Mouse (Mus musculus): ENCODE measurements around the gene Sertad2.

Sertad2 gene

DNA sequence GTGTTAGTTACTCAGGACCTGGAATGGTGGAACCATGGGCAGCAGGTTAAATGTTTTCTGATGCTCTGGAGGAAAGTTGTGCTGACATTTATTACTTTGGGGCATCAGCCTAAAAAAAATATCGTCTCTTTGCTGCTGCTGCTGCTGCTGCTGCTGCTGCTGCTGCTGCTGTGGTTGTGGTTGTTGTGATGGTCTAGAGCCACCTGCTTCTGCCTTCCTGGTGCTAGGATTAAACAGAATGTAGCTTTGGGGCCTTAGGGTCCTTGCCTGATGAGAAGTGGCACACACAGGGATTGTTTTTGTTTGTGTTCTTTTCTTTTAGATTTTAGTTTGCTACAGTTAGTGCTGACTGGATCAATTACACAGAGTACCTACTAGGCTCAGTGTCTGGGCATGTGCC, 101.1 kb downstream of the Sertad2 start:
- no peak for DNase-seq (ENCODE audit: extremely low read depth, low read depth)

DNA sequence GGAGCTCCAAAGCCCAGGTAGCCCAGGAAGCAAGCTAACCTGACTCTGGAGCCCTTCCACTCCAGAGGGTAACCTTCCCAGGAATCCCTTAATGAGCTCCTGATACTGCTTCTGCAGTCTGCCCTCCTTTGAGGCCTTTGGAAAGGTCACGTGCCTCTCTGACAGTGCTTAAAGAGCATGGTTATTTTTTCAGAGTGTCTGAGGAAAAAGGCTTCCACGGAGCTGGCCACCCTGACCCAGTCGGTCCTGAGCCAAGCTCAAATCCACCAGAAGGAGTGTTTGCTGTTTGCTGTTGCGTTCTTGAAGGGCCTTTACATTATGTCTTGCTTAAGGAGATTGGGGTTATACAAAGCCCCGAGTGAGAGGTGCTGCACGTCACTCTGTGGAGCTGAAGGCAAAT, 101.8 kb downstream of the Sertad2 start:
- DNase-seq (ENCODE audit: extremely low read depth, low read depth): no peak

DNA sequence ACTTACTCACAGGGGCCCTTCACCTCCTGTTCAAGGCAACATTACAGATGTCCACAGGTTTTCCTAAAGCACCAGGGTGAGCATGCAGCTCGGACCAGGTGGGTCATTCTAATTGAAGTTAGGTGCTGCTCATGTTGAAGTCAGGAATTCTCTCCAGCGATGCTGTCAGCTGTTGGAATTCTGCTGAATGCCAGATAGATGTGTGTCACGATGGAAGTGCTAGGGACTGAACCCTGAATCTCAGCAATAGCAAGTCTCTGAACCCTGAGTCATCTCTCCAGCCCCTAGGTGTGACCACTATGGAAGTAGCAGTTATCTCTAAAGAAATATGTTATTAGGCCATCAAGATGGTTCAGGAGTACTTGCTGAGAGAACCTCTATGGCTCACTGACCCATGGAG, 102.5 kb downstream of the Sertad2 start:
- no peak for DNase-seq (ENCODE audit: extremely low read depth, low read depth)

DNA sequence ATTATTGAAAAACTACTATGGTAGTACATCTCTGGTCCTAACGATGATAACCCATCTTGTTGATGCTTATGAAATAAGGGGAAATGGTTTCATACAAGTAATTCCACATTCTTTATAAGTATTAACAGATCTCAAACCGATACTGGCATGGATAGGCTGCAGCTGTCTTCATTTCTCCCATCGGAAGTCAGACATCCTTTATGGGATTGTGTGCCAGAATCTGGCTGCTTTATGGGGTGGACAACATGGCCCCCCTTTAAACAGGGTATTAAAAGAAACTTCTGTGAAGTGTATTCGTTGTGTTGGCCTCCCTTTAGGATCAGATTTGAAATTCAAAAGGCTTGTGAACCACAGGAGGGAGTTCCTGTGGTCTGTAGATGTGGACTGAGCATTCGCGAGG, 103.1 kb downstream of the Sertad2 start:
- no peak for DNase-seq (ENCODE audit: extremely low read depth, low read depth)

DNA sequence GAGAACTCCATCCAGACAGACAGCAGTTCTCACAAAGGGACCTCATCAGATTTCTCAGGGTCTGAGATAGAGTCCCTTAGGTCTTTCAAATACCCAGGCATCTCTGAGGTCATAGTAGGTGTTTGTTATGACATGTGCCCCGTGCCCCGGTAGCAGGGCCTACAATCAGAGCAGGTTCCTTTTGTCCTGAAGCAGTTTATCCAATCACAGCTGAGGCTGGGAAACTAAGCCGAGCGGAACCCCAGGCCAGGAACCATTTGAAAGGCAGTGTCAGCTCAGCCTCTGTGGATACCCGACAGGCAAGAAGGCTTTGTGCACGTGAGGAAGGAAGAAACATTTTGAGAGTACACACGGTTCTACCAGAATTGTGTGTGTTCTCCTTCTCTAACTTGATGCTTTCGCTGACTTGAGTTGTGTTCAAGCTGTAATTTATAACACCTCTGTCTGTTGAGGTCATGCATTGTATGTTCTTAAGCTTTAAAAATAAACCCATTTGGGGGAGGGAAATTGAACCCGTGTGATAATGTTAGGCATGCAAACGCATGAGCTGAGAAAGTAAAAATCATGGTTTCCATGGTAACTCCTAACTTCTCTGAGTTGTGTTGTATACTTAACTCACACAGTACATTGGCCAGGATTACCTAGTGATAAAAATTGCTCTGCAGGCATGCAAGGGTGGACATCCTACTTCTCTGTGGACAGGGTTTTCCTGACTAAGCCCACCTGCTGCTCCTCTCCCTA, 104.1 kb downstream of the Sertad2 start:
- no peak for DNase-seq (ENCODE audit: extremely low read depth, low read depth)

DNA sequence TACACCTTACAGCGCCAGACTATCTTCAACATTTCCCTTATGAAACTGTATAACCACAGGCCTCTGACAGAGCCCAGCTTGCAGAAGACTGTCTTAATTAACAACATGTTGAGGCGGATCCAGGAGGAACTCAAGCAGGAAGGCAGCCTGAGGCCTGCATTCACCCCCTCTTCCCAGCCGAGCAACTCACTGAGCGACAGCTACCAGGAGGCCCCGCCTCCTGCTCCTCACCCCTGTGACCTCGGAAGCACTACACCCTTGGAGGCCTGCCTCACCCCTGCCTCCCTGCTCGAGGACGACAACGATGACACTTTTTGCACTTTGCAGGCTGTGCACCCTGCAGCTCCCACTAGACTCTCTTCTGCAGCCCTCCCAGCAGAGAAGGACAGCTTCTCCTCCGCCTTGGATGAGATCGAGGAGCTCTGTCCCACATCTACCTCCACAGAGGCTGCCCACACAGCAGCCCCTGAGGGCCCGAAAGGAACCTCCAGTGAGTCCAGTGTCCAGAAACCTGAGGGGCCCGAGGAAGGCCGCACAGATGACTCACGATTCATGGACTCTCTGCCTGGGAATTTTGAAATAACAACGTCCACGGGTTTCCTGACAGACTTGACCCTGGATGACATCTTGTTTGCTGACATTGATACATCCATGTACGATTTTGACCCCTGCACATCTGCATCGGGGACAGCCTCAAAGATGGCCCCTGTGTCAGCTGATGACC, 105.0 kb downstream of the Sertad2 start:
- no peak for DNase-seq (ENCODE audit: extremely low read depth, low read depth)

DNA sequence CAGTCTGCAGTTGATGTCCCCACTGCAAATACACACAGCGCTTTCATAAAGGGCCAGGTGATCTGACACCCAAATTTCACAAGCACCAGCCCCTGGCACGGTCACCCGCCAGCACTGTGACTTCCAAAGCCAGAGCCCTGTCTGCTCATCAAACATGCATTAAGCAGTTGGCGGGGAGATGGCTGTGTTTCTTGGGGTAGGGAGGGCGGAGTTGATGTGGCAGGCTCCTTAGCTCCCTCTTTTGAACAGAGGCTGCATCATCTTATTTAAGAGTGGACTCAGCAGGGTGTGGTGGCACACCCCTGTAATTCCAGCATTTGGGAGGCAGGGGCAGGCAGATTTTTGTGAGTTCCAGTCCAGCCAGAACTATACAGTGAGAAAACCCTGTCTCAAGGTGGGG, 106.4 kb downstream of the Sertad2 start:
- no peak for DNase-seq (ENCODE audit: extremely low read depth, low read depth)

DNA sequence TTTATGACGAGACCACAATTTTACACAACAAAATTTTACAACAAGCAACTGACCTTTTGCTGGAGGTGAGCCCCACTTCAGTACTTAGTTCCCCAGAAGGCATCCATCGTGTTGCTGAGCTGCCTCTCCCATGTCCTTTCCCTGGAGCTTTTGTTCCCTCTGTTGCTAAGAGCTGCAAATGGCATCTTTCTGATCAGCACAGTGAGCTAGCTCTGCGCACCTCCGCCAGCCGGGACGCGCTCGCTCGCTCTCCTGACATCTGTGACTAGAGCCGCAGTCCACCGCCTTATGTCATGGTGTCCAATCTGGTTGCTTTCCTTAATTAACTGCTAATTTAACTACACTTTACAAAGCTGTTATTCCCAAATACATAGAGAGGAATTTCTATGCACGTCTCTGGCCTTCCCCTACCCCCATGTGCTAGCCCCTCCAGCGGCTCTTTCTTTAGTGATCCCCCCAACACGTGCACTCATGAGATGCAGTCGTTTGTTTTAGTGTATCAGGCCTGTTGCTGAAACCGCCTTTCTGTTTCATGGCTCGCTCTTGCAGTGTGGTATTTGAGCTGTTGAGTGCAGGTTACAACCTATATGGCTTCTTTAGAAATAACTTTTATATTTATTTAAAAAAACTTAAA, 107.1 kb downstream of the Sertad2 start:
- no peak for DNase-seq (ENCODE audit: extremely low read depth, low read depth)

DNA sequence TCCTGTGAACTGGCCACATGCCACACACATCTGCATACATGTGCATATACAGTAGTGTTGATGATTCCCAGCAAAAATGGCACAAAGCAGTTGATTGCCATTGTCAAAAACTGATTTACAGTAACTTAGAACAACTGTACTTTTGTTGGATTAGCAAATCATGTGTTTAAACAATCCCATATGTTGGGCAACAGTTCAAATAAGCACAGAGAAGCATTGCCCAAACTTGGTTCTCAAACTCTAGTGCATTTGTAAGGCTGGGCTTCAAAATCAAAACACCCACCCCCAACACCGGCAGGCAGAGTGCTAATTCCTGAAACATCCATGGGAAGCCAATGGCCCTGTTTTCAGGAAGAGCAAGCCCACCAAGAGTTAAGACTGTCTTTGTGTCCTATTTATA, 108.1 kb downstream of the Sertad2 start:
- DNase-seq (ENCODE audit: extremely low read depth, low read depth): no peak

DNA sequence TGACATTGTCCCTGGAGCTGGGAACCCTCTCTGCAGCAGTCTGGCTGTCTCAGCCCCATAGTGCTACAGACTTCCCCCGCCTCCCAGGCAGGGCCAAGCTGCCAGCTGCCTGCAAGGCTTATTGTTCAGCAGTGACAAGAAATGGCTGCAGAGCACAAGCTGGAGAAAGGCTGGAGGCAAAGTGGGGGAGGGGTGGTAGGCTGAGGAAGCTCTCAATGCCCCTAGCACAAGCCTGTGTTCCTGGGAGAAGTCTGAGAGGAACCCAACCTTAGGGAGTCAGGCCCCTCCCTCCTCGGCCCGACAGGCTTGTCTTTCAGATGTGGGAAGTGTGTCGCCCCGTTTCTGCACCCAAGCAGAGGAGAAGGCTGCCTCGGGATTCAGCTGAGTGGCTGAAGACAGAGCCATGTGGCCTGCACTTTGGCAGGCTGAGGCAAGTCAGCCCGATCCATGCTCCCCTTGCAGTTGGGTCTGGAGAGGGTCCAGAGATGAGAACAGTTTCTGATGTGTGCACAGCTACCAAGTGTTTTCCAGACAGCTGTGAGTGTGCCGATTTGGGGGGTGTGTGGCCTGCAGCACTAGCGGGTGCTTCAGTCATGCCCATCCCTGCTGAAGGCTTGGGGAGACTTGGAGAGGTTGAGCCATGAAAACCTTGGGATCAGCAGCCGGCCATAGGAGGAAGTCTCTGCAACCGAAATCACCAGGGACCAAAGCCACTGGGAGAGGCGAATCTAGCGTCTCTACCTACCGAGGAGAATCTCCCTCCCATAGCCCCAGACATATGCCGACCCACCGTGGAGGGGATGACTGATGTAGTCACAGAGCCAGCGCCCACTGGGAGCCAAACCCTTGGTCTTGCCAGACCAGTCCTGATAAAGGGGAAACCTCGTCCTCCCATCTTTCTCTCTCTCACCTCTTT, 113.0 kb downstream of the Sertad2 start:
- no peak for DNase-seq (ENCODE audit: extremely low read depth, low read depth)

DNA sequence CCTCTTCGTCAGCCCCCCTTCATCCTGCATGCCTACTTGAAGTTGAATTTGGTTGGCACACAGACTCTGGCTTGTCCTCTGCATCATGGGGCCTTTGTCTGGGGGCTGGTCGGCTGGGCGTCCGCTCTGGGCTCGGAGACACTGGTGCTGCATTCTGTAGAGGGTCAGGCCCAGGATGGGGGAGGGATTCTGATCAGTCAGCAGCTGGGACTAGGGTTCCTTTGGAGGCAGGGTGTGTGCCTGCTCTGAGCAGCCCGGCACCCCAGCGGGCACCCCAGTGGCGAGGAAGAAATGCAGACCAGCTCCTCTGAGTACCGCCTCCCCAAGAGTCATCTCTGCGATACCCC, 113.6 kb downstream of the Sertad2 start:
- DNase-seq (ENCODE audit: extremely low read depth, low read depth): no peak

DNA sequence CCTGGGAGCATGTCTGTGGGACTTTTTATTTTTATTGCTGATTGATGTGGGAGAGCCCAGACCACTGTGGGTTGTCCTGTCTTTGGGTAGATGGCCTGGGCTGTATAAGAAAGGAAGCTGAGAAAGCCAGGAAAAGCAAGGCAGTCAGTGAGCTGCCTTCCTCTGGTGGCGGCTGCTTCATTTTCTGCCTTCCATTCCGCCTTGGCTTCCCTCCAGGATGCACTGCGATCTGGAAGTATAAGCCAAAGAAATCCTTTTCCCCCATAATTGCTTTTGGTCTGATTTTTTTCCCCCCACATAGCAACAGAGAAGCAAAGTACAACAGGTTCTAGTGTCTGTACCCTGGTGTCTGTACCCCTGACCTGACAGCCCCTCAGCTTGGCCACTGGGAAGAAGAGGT, 116.0 kb downstream of the Sertad2 start:
- no peak for DNase-seq (ENCODE audit: extremely low read depth, low read depth)

DNA sequence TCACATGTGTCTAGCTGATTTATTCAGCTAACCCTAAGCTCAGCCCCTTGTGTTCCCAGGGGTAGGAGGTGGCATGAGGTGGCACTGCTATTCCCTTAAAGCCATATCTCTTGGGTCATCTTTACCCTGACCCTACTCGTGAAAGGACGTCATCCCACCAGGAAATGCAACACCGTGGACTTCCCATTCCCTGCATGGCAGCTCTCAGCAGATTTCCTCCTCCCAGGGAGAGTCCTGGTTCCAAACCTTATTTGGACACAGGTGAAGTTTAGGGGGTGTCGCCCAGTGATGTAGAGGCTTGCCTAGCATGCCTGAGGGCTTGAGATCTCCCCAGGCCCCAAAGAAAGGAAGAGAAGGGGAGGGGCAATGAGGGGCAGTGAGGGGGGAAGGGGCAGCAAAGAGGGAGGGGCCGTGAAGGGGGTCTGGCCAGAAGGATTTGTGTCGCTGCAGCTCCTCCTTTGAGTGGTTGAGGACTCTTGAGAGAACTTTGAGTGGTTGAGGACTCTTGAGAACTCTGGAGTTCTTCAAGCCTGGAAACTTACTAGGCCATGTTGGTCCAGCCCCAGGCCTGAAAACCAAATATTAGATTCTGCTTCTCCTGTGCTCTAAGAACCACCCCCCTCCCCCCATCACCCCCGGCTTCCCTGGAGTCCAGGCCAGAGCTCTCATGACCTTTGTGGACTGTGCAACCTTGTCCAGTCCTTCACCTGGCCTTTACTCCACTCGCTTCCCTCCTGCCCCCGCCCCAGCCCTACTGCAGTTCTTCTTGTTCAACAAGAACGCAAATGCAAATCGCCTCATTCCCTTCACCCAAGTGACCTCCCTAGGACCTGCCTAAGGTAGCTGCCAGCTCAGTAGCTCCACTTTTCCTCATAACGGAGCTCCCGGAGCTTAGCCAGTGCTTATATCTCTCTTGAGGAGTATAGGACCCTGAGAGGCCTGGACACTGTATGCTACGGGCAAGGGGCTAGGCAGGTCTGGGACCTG, 117.4 kb downstream of the Sertad2 start:
- no peak for DNase-seq (ENCODE audit: extremely low read depth, low read depth)

DNA sequence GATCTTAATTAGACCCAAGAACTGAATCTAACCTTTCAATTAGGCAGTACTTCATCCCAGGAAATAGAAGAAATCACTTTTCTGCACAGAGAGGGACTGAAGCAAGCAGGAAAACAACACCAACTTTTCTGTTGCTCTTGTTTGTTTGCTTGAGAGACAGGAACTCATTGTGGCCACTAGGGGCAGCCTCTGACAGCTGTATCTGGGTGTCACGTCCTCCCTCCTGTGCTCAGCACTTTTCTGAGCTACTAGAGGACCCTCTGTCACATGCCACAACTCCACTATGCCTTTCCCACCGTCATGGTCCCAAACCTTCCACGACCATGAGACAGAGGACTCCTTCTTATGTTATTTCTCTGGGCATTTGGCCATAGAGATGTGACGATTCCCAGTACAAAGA, 118.6 kb downstream of the Sertad2 start:
- DNase-seq (ENCODE audit: extremely low read depth, low read depth): peak; percentile 41

DNA sequence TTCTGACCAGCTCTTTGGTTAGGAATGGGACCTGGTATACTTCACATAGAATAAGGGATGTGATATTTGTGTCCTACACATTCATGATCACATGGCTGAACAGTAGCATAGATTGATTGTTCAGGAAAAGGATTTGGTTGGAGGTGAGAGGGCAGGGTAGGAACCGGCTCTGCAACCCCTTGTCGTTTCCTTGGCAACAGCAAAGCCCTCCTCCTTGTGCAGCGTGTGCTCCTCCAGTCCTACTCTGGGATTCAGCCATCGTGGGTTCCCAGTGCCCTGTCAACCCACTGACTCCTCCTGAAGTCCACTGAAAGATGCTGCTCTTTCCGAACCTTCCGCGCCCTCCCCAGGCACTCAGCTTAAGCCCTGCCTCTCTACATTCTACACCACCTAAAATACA, 119.8 kb downstream of the Sertad2 start:
- DNase-seq (ENCODE audit: extremely low read depth, low read depth): no peak

DNA sequence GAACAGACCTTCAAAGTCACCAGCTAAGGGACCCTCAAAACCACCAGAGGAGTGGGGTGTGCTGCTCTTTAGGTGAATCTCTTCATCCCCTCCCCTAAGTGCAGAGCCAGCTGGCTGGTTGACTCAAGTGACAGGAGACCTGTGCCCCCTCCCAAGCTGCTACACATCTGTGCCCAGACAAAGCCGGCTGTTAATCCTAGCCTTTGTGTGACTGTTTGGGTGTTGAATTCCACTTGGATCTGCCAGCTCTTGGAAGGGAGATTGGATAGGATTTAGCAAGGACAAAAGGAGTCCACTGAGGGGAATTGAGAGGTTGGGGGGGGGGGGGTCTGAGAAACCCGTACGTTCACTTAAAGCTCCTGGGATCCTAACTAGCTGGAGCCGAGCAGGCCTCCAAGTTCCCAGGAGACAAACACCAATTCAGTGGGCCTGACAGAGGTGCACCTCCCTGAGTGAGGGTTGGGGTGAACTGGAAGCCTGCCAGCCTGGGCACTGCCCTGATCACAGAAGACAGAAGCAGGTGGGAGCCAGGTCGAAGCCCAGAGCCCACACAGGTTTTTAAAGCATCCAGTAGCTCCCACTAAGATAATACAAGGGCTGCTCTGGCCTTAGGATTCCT, 120.6 kb downstream of the Sertad2 start:
- no peak for DNase-seq (ENCODE audit: extremely low read depth, low read depth)

DNA sequence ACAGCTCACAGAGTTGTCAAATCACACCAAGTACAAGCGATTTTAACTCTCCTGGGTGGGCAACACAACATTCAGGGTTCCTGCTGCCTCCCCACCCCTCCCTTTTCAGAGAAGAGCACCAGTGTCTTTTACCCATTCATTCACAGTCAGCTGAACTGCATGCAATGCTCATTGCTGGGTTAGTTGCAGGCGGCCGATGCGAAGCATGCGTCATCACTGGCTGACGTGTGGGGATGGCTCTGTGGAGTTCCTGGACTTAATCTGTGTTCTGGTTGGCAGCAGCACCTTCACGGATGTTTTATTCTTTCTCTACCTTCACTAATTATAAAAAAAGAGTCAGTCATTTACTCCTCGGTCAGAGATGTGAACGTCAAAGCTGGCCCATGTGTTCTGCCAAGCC, 121.8 kb downstream of the Sertad2 start:
- DNase-seq (ENCODE audit: extremely low read depth, low read depth): no peak

DNA sequence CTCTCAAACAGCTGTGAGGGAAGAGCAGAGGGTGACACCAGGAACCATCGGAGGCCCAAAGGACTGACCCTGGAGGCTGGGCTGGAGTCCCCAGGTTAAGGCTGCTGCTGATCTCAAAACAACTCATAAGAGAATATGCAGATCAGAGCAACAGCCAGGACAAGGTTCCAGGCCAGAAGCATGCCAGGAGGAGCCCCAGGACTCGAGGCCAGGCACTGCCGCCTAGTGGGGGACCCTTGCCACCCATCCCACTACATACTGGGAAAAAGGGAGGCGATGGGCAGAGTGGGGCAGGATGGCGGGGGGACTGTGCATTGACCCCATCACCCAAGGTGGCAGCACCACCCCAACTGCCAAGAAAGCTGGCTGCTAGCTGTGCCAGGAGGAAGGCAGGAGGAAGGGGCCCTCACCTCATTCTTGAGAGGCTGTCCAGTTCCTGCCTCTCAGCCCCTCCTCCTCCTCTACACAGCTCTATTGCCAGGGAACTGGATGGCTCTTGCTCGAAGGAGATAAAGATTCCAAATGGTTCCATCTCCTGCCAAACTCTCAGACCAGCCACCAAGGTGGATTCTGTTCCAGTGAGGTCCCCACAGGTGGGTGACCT, 128.8 kb downstream of the Sertad2 start:
- no peak for DNase-seq (ENCODE audit: extremely low read depth, low read depth)

DNA sequence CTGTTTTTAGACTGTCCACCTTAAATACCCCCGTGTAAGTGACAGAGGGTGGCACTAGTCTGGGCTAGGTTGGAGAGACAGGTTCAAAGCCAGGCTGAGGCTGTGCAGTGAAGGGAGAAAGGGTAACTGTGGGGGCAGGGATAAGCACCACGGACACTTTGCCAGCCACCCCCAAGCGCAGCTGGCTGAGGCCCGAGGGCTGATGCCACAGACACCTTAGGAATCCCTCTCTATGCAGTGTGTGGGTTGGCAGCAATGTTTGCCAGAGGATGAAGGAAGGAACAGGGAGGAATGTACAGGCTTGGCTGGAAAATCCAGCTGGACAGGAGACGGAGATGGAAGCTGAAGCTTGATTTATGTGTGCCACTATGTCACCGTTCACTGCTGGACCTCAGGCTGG, 129.5 kb downstream of the Sertad2 start:
- DNase-seq (ENCODE audit: extremely low read depth, low read depth): no peak

DNA sequence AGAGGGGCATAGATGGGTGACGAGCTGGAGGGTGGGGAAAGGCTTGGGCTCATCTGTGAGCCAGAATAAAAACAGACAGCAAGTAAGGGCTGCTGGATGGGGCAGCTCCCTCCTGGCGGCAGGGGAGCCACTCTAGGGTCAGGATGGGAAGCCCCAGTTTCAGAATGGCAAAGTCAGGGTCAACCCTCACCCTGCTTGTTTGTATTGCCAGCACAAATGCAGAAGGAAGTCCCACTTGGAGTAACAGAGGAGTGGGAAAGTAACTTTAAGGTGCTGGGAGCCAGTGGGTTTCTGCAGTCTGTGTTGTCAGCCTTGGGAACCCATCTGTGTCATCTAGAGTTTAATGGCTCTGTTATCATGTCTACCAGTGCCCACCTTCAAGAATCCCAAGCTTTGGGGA, 136.3 kb downstream of the Sertad2 start:
- DNase-seq (ENCODE audit: extremely low read depth, low read depth): no peak

Measured in MEL-GATA-1-ER (cell line).